Mouse (Mus musculus) hindbrain, embryonic 12.5 days (tissue): ENCODE results near the gene Slc22a14. TPM values are rescaled to one million over a fixed set of nuclear protein-coding genes. Genes with fewer than 3 reads are reported as not detected.

Source experiments
- ATAC-seq: fragments of 200-750 bp; cut with Nextera tagmentation; 2 replicates; pipeline ENCODE4 v1.8.0; 2017; ENCODE audit warnings: moderate TSS enrichment; ENCODE audit not compliant: low FRiP score
- H3K27ac ChIP-seq: fragments of 300-500 bp; sonication (generic); 2 replicates; pipeline ENCODE4 v1.5.1; 2016; ENCODE audit warnings: mild to moderate bottlenecking
- H3K27me3 ChIP-seq: fragments of 300-500 bp; sonication (generic); 2 replicates; pipeline ENCODE4 v1.6.1; 2016; ENCODE audit warnings: mild to moderate bottlenecking
- H3K36me3 ChIP-seq: fragments of 300-500 bp; sonication (generic); 2 replicates; pipeline ENCODE4 v1.6.1; 2016; ENCODE audit warnings: mild to moderate bottlenecking
- H3K4me1 ChIP-seq: fragments of 300-500 bp; sonication (generic); 2 replicates; pipeline ENCODE4 v1.6.1; 2016
- H3K4me2 ChIP-seq: fragments of 300-500 bp; sonication (generic); replicated peaks from 2 replicates; pipeline ENCODE4 v1.6.1; 2016; ENCODE audit warnings: mild to moderate bottlenecking
- H3K4me3 ChIP-seq: fragments of 300-500 bp; sonication (generic); 2 replicates; pipeline ENCODE4 v1.5.1; 2016; ENCODE audit warnings: mild to moderate bottlenecking
- H3K9ac ChIP-seq: fragments of 300-500 bp; sonication (generic); 2 replicates; pipeline ENCODE4 v1.6.1; 2016; ENCODE audit warnings: mild to moderate bottlenecking, moderate library complexity
- H3K9me3 ChIP-seq: fragments of 300-500 bp; sonication (generic); replicated peaks from 2 replicates; pipeline ENCODE4 v1.6.1; 2016; ENCODE audit warnings: mild to moderate bottlenecking
- WGBS: fragments of 180-500 bp; shearing (Covaris S2); methylation state at CpG from one replicate; pipeline ENCODE4 v1.1.7; 2016; 5-methylcytosine and 5-hydroxymethylcytosine counted together
- polyA plus RNA-seq: library from polyadenylated mRNA; unstranded; fragments of >200 nt; fragmentation: Nextera tagmentation; extraction: Ambion mirVana; gene quantifications from 2 replicates; pipeline ENCODE4 v1.2.1, GENCODE M21; 2016

Slc22a14 gene
- polyA plus RNA-seq, 1 experiment from 2014 or later: not detected

GRCm38 (mm10) chr9:119208998-119209397, 156.4 kb downstream of the Slc22a14 start, which contains the start of gene Slc22a13:
TSS of gene Slc22a13 (minus strand) at chr9:119209098.
- Histone ChIP-seq H3K9me3 (peaks cover 5% of the 10 kb centered on the region; the same call in 1 of the 2 replicates), H3K27me3 (no peaks in the 10 kb centered on the region), H3K4me2 (no peak within 1 kb of the TSS), H3K4me3 (no peak within 1 kb of the TSS), H3K36me3 (no peaks in the 10 kb centered on the region), H3K27ac (no peak within 1 kb of the TSS), H3K4me1 (no peaks in the 10 kb centered on the region), H3K9ac (no peak within 1 kb of the TSS)
- WGBS: 100% methylated on average over 4 of the region's 4 CpGs
- no peak for ATAC-seq

DNA sequence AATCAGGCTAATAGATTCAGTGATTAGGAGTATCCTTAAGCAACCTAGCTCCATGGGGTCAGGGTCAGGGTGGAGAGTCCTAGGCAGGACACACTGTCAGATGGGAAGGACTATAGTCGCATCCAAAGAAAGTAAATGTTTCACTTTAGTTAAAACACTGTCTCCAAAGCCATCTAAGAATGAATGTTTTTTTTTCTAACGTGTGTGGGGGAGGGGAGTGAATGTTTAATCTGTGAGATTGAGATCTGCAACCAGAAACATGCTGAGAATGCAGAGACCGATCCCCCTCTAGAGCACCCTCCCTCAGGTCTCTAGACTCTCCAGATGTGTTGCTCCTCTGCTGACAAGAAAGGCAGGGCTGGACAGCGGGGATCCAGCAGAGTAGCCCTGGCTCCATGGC, 158.2 kb downstream of the Slc22a14 start:
- H3K4me3 ChIP-seq: no peak overlapping the region
- no peak overlapping the region for H3K4me2 ChIP-seq
- ATAC-seq: no peak
- WGBS: 80% methylated on average over 4 of the region's 4 CpGs
- no peak overlapping the region for H3K27ac ChIP-seq
- no peaks in the 10 kb centered on the region for H3K36me3 ChIP-seq
- peaks cover 5% of the 10 kb centered on the region; the same call in 1 of the 2 replicates for H3K9me3 ChIP-seq
- H3K27me3 ChIP-seq: no peaks in the 10 kb centered on the region
- H3K9ac ChIP-seq: no peak overlapping the region
- H3K4me1 ChIP-seq: no peaks in the 10 kb centered on the region

GRCm38 (mm10) chr9:119206666-119207065, 158.7 kb downstream of the Slc22a14 start:
- no peak overlapping the region for H3K4me2 ChIP-seq
- H3K4me1 ChIP-seq: no peaks in the 10 kb centered on the region
- no peak overlapping the region for H3K4me3 ChIP-seq
- no peak overlapping the region for H3K9ac ChIP-seq
- no peaks in the 10 kb centered on the region for H3K36me3 ChIP-seq
- no peak for ATAC-seq
- H3K27ac ChIP-seq: no peak overlapping the region
- peaks cover 5% of the 10 kb centered on the region; the same call in 1 of the 2 replicates for H3K9me3 ChIP-seq
- no peaks in the 10 kb centered on the region for H3K27me3 ChIP-seq
- WGBS: 86% methylated on average over 2 of the region's 2 CpGs

DNA sequence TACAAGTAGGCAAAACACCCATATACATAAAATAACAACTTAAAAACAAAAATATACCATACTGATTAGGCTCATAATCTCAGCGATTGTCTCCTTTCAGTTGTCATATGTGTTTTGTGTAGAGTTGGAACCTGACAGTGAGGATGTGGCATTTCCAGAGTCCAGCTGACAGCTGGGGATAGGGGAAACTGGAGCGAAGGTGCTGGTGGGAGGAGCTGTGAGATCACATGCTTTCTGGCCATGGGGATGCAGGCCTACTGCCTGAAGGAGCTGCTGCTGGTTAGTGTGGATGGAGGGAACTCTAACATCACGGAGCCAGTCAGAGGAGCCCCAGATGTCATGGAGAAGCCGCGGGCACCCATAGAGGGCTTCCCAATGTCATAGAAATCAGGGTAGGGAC, 159.6 kb downstream of the Slc22a14 start:
- Histone ChIP-seq H3K27me3 (no peaks in the 10 kb centered on the region), H3K27ac (no peak overlapping the region), H3K36me3 (no peaks in the 10 kb centered on the region), H3K9ac (no peak overlapping the region), H3K9me3 (peaks cover 5% of the 10 kb centered on the region; the same call in 1 of the 2 replicates), H3K4me3 (no peak overlapping the region), H3K4me1 (no peaks in the 10 kb centered on the region), H3K4me2 (no peak overlapping the region)
- WGBS: 94% methylated on average over 5 of the region's 5 CpGs
- ATAC-seq: no peak

GRCm38 (mm10) chr9:119203617-119204016, 161.7 kb downstream of the Slc22a14 start:
- 99% methylated on average over 9 of the region's 9 CpGs for WGBS
- no peak for ATAC-seq
- Histone ChIP-seq H3K27me3 (no peaks in the 10 kb centered on the region), H3K4me2 (no peak overlapping the region), H3K9me3 (peaks cover 5% of the 10 kb centered on the region; the same call in 1 of the 2 replicates), H3K4me3 (no peak overlapping the region), H3K9ac (no peak overlapping the region), H3K27ac (no peak overlapping the region), H3K36me3 (no peaks in the 10 kb centered on the region), H3K4me1 (no peaks in the 10 kb centered on the region)

DNA sequence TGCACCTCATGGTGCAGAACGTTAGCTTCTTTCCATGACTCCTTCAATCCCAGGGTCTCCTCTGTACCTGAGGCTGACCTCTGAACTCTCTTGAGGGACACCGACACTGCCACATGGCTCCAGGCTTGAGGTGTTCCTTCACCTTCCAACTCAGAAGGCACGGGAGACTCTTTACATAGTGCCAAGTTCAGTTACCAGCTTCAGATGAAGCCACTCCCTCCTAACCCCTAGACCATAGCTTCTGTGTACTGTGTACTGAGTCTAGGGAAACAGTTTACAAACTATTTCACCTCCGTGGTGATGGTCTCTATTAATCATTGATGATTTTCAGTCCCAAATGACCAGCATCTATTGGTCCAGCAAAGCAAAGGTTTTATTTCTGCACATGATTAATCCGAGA, 163.7 kb downstream of the Slc22a14 start:
- Histone ChIP-seq H3K4me1 (no peaks in the 10 kb centered on the region), H3K27me3 (no peaks in the 10 kb centered on the region), H3K4me2 (no peak overlapping the region), H3K4me3 (no peak overlapping the region), H3K27ac (no peak overlapping the region), H3K9me3 (peaks cover 5% of the 10 kb centered on the region; the same call in 1 of the 2 replicates), H3K36me3 (no peaks in the 10 kb centered on the region), H3K9ac (no peak overlapping the region)
- ATAC-seq: no peak
- WGBS: 82% methylated on average over 5 of the region's 5 CpGs

- no peak overlapping the region for H3K27ac ChIP-seq
- H3K4me1 ChIP-seq: no peaks in the 10 kb centered on the region
- peaks cover under 1% of the 10 kb centered on the region; the same call in 1 of the 2 replicates for H3K9me3 ChIP-seq
- no peak overlapping the region for H3K4me2 ChIP-seq
- no peaks in the 10 kb centered on the region for H3K36me3 ChIP-seq
- no peak for ATAC-seq
- H3K27me3 ChIP-seq: no peaks in the 10 kb centered on the region
- no peak overlapping the region for H3K9ac ChIP-seq
- WGBS: 89% methylated on average over 10 of the region's 10 CpGs
- H3K4me3 ChIP-seq: no peak overlapping the region
Observed at GRCm38 (mm10) chr9:119199151-119199861, 166.0 kb downstream of the Slc22a14 start.

GRCm38 (mm10) chr9:119192202-119192990, 173.0 kb downstream of the Slc22a14 start:
- Histone ChIP-seq H3K4me3 (no peak overlapping the region), H3K4me2 (no peak overlapping the region), H3K27ac (no peak overlapping the region), H3K27me3 (no peaks in the 10 kb centered on the region), H3K36me3 (no peaks in the 10 kb centered on the region), H3K9me3 (no peaks in the 10 kb centered on the region), H3K4me1 (no peaks in the 10 kb centered on the region), H3K9ac (no peak overlapping the region)
- 35% methylated on average over 11 of the region's 11 CpGs for WGBS
- no peak for ATAC-seq

DNA sequence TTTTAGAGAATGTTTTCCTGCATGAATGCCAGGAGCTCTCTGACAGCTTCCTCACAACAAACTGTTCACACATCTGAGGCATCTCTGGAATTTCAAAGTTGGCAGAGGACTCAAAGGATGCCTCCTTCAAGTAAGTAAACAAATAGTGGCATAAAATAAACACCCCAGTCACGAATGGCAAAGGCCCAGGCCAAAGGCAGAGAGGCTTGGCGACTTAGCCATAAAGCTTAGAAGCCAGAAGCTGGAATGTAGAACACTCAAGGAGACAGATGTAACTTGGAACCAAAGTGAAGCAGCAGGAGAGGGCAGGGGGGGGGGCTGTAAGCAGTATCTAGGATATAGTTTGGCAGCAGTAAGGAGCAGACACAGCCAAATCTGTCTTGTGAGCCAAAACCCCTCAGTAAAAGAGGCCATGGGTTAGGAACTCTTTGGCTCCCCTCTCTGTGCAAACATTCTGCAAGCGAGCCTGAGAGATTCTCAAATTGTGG, 184.1 kb downstream of the Slc22a14 start:
- ATAC-seq: no peak
- Histone ChIP-seq H3K27me3 (no peaks in the 10 kb centered on the region), H3K9me3 (no peaks in the 10 kb centered on the region), H3K27ac (no peak overlapping the region), H3K9ac (no peak overlapping the region), H3K4me3 (no peak overlapping the region), H3K4me2 (no peak overlapping the region), H3K4me1 (0 out of 2 replicates have a peak, but pooled peaks cover 3% of the 10 kb centered on the region), H3K36me3 (no peaks in the 10 kb centered on the region)
- 56% methylated on average over 3 of the region's 3 CpGs for WGBS

GRCm38 (mm10) chr9:119179292-119179691, 186.1 kb downstream of the Slc22a14 start:
- Histone ChIP-seq H3K27ac (no peak overlapping the region), H3K4me3 (no peak overlapping the region), H3K4me2 (no peak overlapping the region), H3K36me3 (no peaks in the 10 kb centered on the region), H3K27me3 (no peaks in the 10 kb centered on the region), H3K9ac (no peak overlapping the region), H3K9me3 (no peaks in the 10 kb centered on the region), H3K4me1 (0 out of 2 replicates have a peak, but pooled peaks cover 3% of the 10 kb centered on the region)
- 91% methylated on average over 11 of the region's 11 CpGs for WGBS
- no peak for ATAC-seq

- H3K4me3 ChIP-seq: no peak overlapping the region
- no peaks in the 10 kb centered on the region for H3K36me3 ChIP-seq
- H3K4me2 ChIP-seq: no peak overlapping the region
- no peak for ATAC-seq
- no peak overlapping the region for H3K27ac ChIP-seq
- WGBS: 91% methylated on average over 2 of the region's 2 CpGs
- no peak overlapping the region for H3K9ac ChIP-seq
- H3K9me3 ChIP-seq: no peaks in the 10 kb centered on the region
- H3K4me1 ChIP-seq: no peaks in the 10 kb centered on the region
- H3K27me3 ChIP-seq: no peaks in the 10 kb centered on the region
Observed at GRCm38 (mm10) chr9:119167608-119168007, 197.7 kb downstream of the Slc22a14 start.

DNA sequence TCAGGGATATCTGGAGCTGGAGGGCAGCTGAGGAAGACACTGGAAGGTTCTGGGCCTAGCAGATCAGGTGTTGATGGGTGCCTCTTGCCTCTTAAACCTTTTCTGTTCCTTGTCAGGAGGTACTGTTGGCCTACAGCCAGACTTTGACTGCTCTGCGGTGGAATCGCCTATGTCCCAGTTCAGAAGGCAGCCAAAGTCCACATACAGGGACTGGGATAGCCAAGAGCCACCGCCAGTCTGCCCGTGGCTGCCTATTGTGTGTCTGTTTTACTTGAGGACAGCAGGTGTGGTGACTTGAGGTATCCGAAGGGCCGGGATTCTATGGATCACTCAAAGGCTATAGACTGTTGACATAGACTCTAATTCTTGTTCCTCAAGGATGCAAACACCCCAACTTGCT, 199.8 kb downstream of the Slc22a14 start:
- no peak overlapping the region for H3K9ac ChIP-seq
- no peak for ATAC-seq
- H3K27me3 ChIP-seq: no peaks in the 10 kb centered on the region
- no peaks in the 10 kb centered on the region for H3K4me1 ChIP-seq
- 92% methylated on average over 6 of the region's 6 CpGs for WGBS
- no peak overlapping the region for H3K27ac ChIP-seq
- no peak overlapping the region for H3K4me3 ChIP-seq
- H3K36me3 ChIP-seq: no peaks in the 10 kb centered on the region
- H3K4me2 ChIP-seq: no peak overlapping the region
- no peaks in the 10 kb centered on the region for H3K9me3 ChIP-seq
